Mouse (Mus musculus) testis, adult 2 months (tissue): Measurements from ENCODE around the gene Add3.

Experiments used
- CTCF ChIP-seq: fragments of 200-500 bp; IDR thresholded peaks from 2 replicates; pipeline ENCODE4 v1.5.1; 2012; ENCODE audit warnings: low read depth, mild to moderate bottlenecking, inconsistent platforms, low read length, moderate library complexity; ENCODE audit not compliant: control insufficient read depth, insufficient read depth, insufficient replicate concordance
- POLR2A ChIP-seq: fragments of 200-500 bp; IDR thresholded peaks from 2 replicates; pipeline ENCODE4 v1.6.1; 2012; ENCODE audit warnings: low read depth, mild to moderate bottlenecking, inconsistent platforms, low read length, moderate library complexity; ENCODE audit not compliant: control insufficient read depth

DNA sequence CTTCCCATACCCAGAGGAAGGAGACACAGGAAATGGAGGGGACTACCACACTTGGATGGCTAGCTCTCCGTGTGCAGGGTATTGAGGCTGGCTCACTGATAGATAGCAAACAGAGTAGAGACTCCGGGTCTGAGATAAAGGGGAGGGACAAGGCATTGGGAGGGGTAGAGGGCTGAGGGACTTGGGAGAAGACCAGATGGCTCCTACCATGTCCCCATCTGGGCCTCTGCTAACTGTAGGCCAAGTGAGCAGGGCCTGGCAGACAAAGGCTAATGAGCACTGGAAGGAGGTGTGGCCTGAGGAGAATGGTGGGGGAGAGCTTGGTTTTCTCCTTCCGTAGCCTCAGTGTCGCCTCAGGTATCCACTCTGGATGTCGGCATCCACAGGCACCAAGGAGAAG, 119.3 kb downstream of the Add3 start:
- TF ChIP-seq POLR2A: no peak
- no peak for TF ChIP-seq CTCF
